Mouse (Mus musculus) neutrophil, adult 65 days (primary cell): ENCODE data around the gene Stag1. TPM values are rescaled to one million over a fixed set of nuclear protein-coding genes. Genes with fewer than 3 reads are reported as not detected.

Source experiments
- total RNA-seq: library from RNA; stranded (reverse); gene quantifications from 2 replicates; pipeline ENCODE4 v1.2.4, GENCODE M21; 2023

Gene Stag1
- 46.3 and 69.8 TPM in 2 replicates for total RNA-seq

GRCm38 (mm10) chr9:100597546-100597945 is at the start of gene Stag1:
Stag1 (plus strand) TSS chr9:100597798.

GRCm38 (mm10) chr9:100570626-100571233 is 26.9 kb upstream of the Stag1 start, which contains the start of gene Slc35g2:
Slc35g2 (minus strand) TSS chr9:100571090.

Other genes starting within 250 kb of the Stag1 start
- 3.2 and 6.6 TPM in 2 replicates for gene Il20rb, start 111.0 kb upstream of the Stag1 start, total RNA-seq
- 49.8 and 55.6 TPM in 2 replicates for gene Nck1, start 51.7 kb upstream of the Stag1 start, total RNA-seq
- not detected in 2 replicates for gene Slc35g2, start 26.7 kb upstream of the Stag1 start, total RNA-seq